Mouse (Mus musculus) embryo, embryonic 9.5 days (tissue): ENCODE measurements around the gene Cfap74.
"Not testable (repeated sequence)": the region's sequence is repeated elsewhere in the genome, so short reads cannot be mapped to it uniquely, and the experiment has no call there.

Experiments used
- DNase-seq: peaks from one replicate; pipeline ENCODE4 v3.0.0-alpha.2; 2017; ENCODE audit errors: extremely low spot score

Cfap74 gene

GRCm38 (mm10) chr4:155408695-155409057 lies 314 bp upstream of the Cfap74 start:
- no peak for DNase-seq

GRCm38 (mm10) chr4:155412124-155412523 lies 3.1 kb downstream of the Cfap74 start:
- no peak for DNase-seq

DNA sequence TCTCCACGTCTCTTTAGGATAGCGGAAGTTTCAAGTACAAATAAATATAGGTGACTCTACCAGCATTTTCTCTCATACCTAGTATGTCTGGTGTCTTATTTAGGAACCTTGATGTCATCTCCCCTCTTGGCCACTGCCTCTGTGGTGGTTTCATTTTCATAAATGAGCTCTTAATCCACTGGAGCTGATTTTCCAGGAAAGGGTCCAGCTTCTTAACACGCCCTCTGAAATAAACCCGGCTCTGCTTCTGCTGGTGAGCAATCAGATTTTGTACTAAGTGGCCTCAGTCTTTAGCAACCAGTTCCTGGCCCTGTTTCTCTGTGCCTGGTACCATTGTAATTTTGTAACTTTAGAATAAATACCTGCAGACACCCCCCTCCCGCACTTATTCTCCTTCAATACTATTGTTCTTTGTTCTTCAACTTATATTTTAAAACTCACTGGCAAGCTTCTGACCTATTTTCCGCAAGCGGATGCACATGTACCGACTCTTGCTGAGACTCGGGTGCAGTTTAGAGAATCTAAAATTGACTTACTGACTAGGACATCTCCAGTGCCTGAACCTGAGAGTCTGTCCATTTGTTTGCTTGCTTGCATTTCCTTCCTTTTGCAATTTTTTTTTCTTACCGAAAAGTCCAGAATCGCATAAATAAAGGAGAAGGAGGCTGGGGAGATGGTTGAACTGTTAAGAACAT lies 4.8 kb downstream of the Cfap74 start:
- DNase-seq = no peak

DNA sequence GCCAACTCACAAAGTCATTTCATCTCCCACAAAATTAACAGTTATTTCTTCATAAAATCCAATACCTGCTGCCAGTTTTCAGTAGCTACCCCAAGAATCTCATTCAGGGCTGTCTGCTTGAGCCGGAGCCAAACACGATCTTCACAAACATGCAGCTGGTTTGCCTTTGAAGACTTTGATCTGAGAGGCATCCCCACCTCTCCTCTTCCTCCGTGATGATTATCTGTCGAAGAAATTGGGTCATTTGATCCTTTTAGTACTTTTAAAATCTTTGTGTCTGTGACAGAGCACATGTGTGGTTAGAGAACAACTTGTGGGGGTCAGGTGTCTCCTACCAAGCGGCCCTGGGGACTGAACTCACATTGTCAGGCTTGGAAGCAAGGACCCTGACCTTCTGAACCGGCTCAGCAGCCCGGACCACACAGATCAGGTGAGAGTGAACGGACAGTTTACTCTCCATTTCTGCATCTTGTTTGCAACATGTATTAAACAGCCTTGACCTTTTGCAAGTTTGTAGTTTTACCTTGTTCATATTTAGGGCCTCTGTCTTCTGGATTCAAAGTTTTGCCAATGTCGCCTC lies 5.8 kb downstream of the Cfap74 start:
- DNase-seq = no peak

DNA sequence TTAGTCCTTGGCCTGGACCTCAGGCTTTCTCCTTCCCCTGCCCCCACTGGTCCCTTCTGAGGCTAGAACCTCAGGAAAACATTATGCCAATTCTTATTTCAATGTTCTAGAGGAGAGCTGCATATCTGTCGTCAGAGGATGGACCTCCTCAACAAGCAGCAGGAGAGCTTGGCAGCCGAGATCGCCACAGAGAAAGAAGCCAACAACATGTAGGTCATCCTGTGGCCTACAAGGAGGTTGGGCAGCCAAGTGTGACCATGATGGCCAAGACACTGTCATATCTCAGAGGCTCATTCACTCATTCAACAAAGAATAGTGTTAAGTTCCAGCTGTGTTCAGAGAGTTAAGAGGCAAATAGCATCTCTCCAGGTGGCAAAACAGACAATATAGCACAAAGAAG lies 11.1 kb downstream of the Cfap74 start:
- DNase-seq = no peak

DNA sequence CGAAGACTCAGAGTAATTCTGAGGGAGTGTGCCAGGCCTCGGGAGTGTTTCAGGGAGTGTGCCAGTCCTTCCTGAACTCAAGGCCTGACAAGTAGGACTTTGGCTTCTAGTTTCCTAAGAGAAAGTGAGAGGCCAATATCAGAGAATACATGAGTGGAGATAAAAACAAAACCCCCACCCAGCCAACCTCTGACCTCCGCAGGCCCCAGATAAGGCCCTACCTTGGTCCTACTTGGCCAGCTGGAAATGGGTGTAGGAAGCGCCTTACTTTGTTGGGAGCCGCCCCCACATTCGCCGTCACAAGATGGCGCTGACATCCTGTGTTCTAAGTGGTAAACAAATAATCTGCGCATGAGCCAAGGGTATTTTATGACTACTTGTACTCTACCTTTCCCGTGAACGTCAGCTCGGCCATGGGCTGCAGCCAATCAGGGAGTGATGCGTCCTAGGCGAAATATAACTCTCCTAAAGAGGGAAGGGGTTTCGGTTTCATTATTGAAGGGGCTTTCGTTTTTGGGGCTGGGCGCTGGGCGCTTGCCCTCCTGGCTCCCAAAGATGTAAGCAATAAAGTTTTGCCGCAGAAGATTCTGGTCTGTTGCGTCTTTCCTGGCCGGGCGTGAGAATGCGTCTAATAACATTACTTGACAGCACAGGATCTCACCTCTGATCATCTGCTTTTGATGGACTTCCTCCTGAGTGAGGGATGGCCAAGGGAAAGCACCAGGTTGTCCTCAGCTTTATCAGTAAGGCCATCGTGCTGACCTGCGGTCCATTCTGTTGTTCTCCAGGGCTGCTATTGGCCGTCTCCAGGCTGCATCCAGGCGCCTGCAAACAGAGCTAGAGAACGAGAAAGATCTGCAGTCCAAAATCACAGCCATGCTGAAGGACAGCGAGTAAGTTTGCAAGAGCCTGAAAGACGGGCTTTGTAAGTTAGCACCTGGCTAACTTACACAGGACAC lies 12.7 kb downstream of the Cfap74 start:
- DNase-seq = not testable (repeated sequence)

DNA sequence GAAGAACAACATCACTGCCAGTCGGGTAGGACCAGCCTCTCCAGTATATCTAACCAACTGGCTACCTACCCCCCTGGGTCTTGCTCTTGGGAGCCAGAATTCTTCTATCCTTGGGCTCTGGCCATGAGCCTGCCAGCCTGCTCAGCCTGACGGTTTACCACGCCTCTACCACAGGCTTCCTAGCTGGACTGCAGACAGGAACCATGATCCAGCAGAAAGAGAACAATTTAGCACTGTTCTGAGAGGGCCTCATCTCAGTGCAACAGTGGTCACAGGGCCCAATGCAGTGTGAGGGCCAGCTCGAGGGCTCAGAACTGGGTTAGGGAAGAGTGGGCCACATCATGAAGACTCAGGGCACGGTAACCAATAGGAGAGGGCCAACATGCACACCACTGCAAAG lies 15.0 kb downstream of the Cfap74 start:
- no peak for DNase-seq

DNA sequence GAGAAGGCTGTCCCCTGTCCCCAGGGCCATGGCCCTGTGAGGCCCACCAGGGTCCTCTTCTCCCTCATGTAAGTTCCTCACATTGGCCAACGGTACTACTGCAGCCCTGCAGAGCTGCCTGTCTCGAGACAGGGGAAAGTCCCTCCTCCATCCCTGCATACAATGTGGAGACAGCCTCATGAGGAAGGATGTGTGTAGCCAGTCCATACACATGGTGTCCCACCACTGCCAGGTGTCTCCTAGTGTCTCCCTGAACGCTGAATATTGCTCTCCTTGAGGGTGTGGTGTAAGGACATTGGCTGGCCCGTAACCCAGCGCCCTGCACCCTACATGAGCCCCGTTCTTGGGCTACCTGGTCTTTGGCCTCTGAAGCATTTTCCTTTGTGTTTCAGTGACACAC lies 17.3 kb downstream of the Cfap74 start:
- no peak for DNase-seq

GRCm38 (mm10) chr4:155428442-155428841 lies 19.5 kb downstream of the Cfap74 start:
- no peak for DNase-seq

- DNase-seq = no peak
These were observed 20.2 kb downstream of the Cfap74 start for GRCm38 (mm10) chr4:155429202-155429601.

DNA sequence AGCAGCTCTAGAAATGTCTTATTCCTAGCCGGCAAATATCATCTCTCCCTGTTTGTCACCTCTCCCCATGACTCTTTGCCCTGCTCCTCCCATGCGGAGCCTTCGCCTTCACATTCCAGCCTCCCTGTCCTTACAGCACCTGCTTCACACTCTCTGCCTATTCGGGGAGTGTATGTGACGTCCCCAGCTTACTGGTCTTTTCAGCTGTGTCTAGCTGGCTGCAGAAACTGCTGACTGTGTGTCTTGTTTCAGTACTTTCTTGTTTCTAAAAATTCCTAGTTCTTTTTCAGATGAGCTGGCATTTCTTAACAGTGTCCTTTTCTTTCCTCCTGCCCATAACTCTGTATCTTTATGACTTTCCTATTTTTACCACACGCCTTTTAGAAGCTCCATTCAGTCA lies 23.4 kb downstream of the Cfap74 start:
- no peak for DNase-seq

DNA sequence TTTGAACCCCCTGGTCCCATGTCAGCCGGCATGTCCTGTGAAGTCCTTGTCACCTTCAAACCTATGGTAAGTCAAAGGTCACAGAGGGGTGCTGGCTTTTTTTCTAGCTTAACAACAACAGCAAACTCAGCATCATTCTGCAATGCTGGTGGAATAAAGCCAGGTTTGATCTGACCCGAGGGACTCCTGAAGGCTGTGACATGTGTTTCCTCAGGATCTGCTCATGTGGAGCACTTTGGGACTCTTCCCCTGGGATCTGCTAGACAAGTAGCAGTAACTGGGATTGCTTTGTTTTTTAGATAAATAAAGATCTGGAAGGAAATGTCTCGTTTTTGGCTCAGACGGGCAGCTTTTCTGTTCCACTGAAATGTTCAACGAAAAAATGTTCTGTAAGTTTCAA lies 25.0 kb downstream of the Cfap74 start:
- DNase-seq = no peak

DNA sequence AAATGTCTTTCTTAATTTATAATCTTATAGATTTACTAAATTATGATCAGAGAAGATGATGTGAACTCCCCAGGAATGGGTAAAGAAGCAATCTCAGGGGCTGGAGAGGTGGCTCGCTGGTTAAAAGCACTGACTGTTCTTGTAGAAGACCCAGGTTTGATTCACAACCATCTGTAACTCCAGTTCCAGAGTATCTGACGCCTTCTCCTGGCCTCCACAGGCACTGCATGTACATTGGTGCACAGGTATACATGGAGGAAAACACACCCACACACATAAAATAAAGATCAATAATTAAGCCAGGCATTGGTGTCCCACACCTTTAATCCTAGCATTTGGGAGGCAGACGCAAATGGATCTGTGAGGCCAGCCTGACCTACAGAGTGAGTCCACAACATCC lies 33.8 kb downstream of the Cfap74 start:
- no peak for DNase-seq

- peak; percentile 39 for DNase-seq
These were observed 42.6 kb downstream of the Cfap74 start for GRCm38 (mm10) chr4:155451597-155451996.

DNA sequence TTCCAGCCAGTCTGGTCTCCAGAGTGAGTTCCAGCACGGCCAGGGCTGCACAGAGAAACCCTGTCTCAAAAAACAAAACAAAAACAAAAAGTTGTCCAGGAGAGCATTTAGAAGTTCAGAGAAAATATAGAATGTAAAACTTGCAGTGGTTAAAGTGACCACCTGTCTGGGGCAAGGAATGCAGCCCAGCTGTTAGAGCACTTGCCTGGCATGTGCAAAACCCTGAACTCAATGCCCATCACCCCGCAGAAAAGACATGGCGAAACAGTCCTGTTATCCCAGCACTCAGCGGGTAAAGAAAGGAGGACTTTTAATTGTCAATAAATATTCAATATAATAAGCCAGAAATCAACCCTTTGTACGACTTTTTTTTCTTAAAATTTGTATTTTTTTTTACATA lies 49.6 kb downstream of the Cfap74 start:
- no peak for DNase-seq

- no peak for DNase-seq
These were observed 54.1 kb downstream of the Cfap74 start for GRCm38 (mm10) chr4:155463050-155463449.

DNA sequence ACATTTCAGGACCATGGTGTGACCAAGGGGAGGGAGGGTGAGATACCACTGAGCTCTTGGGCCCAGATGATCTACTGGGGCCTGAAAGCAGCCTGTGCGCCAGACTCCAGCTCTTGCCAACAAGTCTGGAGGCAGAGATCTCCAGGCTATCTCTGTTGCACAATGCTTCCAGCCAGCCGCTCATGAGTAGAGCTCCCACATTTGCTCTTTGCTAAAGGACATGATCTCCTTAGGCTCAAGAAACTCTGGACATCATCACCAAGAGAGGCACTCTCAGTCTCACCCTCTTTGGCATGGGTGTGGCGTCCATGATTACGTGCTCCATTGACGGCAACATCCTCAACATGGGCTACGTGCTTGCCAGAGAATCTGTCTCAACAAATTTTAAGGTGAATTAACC lies 54.6 kb downstream of the Cfap74 start:
- DNase-seq = no peak

GRCm38 (mm10) chr4:155464061-155464460 lies 55.1 kb downstream of the Cfap74 start:
- DNase-seq = no peak

GRCm38 (mm10) chr4:155465607-155466006 lies 56.6 kb downstream of the Cfap74 start:
- no peak for DNase-seq

DNA sequence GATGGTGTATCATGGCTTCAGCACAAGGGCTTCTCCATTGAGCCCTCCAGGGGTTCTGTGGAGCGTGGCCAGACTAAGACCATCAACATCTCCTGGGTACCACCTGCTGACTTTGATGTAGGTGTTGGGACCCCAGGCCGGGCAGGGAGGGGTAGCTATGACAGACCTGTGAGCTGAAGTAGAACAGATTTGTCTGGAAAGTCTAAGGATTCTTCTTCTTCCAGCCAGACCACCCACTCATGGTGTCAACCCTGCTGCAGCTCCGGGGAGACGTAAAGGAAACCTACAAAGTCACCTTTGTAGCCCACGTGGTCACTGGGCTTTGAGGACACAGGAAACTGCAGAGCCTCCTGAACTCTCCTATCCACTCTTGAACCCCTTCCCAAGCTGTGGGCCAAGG lies 57.1 kb downstream of the Cfap74 start:
- no peak for DNase-seq

GRCm38 (mm10) chr4:155467237-155468010 lies 58.4 kb downstream of the Cfap74 start:
- no peak for DNase-seq

- no peak for DNase-seq
These were observed 60.0 kb downstream of the Cfap74 start, which contains the start of gene Tmem52 for GRCm38 (mm10) chr4:155468952-155469351. Tmem52 (plus strand) TSS chr4:155469114.
